Mouse (Mus musculus) heart, embryonic 11.5 days (tissue): ENCODE results near the gene Klhdc7a. TPM values are rescaled to one million over a fixed set of nuclear protein-coding genes. Genes with fewer than 3 reads are reported as not detected.

Source experiments
- ATAC-seq: fragments of 200-750 bp; cut with Nextera tagmentation; replicated peaks from 2 replicates; pipeline ENCODE4 v1.8.0; 2017; ENCODE audit warnings: moderate library complexity; ENCODE audit not compliant: insufficient number of reproducible peaks, low FRiP score, low TSS enrichment
- H3K27ac ChIP-seq: fragments of 300-500 bp; sonication (generic); 2 replicates; pipeline ENCODE4 v1.5.1; 2014; ENCODE audit warnings: mild to moderate bottlenecking, low read depth, low read length
- H3K27me3 ChIP-seq: fragments of 300-500 bp; sonication (generic); 2 replicates; pipeline ENCODE4 v1.6.1; 2014; ENCODE audit warnings: mild to moderate bottlenecking, low read length, mixed read lengths; ENCODE audit not compliant: control insufficient read depth, insufficient read depth
- H3K36me3 ChIP-seq: fragments of 300-500 bp; sonication (generic); 2 replicates; pipeline ENCODE4 v1.6.1; 2014; ENCODE audit warnings: mild to moderate bottlenecking, low read length, moderate library complexity, mixed read lengths; ENCODE audit not compliant: control insufficient read depth, insufficient read depth
- H3K4me1 ChIP-seq: fragments of 300-500 bp; sonication (generic); 2 replicates; pipeline ENCODE4 v1.6.1; 2014; ENCODE audit warnings: low read length; ENCODE audit not compliant: control insufficient read depth, insufficient read depth
- H3K4me2 ChIP-seq: fragments of 300-500 bp; sonication (generic); 2 replicates; pipeline ENCODE4 v1.6.1; 2014; ENCODE audit warnings: mild to moderate bottlenecking, moderate library complexity
- H3K4me3 ChIP-seq: fragments of 300-500 bp; sonication (generic); 2 replicates; pipeline ENCODE4 v1.5.1; 2014; ENCODE audit warnings: low read depth, low read length
- H3K9ac ChIP-seq: fragments of 300-500 bp; sonication (generic); 2 replicates; pipeline ENCODE4 v1.6.1; 2014; ENCODE audit warnings: mild to moderate bottlenecking, low read depth, low read length, moderate library complexity
- H3K9me3 ChIP-seq: fragments of 300-500 bp; sonication (generic); replicated peaks from 2 replicates; pipeline ENCODE4 v1.6.1; 2016; ENCODE audit warnings: low read length; ENCODE audit not compliant: control insufficient read depth
- WGBS: fragments of 180-500 bp; shearing (Covaris S2); extraction: QIAGEN DNeasy Blood & Tissue Kit; methylation state at CpG from one replicate; pipeline ENCODE4 v1.1.7; 2014; ENCODE audit not compliant: insufficient replicate concordance; 5-methylcytosine and 5-hydroxymethylcytosine counted together
- polyA plus RNA-seq: library from polyadenylated mRNA; unstranded; fragments of >200 nt; fragmentation: Nextera tagmentation; extraction: Ambion mirVana; gene quantifications from 2 replicates; pipeline ENCODE4 v1.2.1, GENCODE M21; 2014

Klhdc7a gene
- polyA plus RNA-seq, 1 experiment from 2014 or later, result 0.04 TPM

DNA sequence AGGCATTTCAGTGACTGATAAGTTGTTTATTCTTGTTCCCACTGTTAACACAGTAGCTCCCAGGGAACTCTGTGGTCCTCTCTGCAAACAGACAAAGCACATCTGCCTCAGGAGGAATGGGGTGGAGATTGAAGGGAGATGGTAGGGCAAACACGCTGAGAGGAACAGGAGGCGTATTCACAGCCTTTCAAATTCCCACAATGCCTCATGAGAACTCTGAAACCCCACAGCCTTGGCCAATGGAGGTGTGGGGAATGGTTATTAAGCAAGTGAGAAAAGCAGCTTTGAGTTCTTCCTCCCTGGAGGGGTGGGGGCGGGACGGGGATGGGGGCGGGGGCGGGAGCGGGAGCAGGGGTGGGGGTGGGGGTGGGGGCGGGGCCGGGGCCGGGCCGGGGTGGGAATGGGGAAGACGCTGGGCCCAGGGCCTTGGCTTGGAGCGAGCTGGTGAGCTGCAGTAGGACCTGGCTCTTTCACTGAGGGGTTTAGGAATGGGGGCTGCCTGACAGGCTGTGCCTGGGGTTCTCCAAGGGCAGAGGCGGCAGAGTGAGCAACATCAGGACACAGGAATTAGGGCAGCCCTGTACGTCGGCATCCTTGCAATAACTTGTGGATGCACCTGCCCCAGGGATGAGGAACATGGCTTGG is 25.4 kb upstream of the Klhdc7a start:
- WGBS, result 18% methylated on average over 11 of the region's 16 CpGs
- Histone ChIP-seq H3K27ac (no peak overlapping the region), H3K4me1 (no peaks in the 10 kb centered on the region), H3K36me3 (no peaks in the 10 kb centered on the region), H3K4me2 (no peak overlapping the region; the same call in 1 of the 2 replicates), H3K4me3 (no peak overlapping the region), H3K27me3 (no peaks in the 10 kb centered on the region), H3K9ac (no peak overlapping the region), H3K9me3 (no peaks in the 10 kb centered on the region; the same call in 1 of the 2 replicates)
- no peak for ATAC-seq

DNA sequence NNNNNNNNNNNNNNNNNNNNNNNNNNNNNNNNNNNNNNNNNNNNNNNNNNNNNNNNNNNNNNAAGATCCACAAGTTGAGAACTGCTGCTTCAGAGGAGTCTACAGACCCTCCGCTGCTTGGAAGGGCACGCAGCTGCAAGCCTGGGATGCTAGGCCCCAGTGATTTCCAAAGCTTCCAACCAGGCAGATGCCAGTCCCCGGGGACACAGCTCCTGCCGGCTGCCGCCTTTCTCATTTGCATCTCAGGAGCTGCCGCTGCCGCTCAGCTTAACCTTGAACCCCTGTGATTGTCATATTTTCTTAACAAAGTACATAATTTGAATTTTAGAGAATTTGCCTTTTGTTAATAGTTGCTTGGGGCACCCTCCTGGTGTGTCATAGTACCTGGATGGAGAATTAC is 19.1 kb upstream of the Klhdc7a start:
- WGBS, result 36% methylated on average over 7 of the region's 7 CpGs
- H3K36me3 ChIP-seq, result no peaks in the 10 kb centered on the region
- no peak overlapping the region for H3K4me3 ChIP-seq
- H3K9ac ChIP-seq, result no peak overlapping the region
- H3K27ac ChIP-seq, result no peak overlapping the region
- H3K9me3 ChIP-seq, result no peaks in the 10 kb centered on the region
- no peak for ATAC-seq
- H3K4me2 ChIP-seq, result no peak overlapping the region
- H3K4me1 ChIP-seq, result 0 out of 2 replicates have a peak, but pooled peaks cover 2% of the 10 kb centered on the region
- no peaks in the 10 kb centered on the region; the same call in 1 of the 2 replicates for H3K27me3 ChIP-seq

DNA sequence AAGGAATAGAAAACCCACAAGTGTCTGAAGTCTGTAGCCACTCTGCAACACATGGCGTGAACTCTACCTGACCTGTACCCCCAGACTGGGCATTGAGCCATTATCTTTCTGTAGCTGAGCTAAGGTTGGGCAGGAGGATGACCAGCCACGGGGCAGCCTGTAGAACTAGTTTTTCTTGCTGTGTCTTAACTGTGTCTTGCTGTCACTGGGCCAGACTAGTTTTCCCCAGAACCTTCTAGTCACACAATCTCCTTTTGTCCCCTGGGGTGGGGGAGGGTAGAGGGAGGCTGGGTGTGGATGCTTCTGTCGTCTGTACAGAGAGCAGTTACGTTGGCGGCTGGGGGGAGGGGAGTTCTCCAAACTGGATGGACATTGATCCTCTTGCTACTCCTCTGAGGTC is 10.9 kb upstream of the Klhdc7a start:
- 35% methylated on average over 5 of the region's 5 CpGs for WGBS
- no peak for ATAC-seq

DNA sequence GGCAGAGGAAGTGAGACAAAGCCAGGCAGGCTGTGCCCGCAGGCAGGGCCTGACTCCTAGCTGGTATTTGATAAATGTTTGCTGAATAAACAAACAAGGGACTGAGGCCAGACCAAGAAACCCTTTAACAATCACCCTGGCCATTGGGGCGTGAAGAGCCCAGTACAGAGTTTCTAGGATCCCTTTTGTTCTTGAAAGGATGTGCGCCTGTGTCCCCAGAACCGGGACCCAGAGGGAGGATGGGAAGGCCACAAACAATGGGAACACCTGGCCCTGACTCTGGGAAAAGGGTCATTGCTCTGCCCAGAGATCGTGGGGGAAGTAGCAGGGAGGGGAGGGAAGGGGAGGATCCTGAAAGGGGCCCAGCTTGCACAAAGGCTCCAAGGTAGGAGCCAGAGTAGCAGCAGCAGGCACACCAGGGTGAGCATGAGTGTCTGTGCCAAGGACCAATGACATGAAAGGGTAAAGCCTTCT is 9.5 kb upstream of the Klhdc7a start:
- 22% methylated on average over 5 of the region's 5 CpGs for WGBS
- no peak overlapping the region for H3K4me2 ChIP-seq
- no peak for ATAC-seq
- no peaks in the 10 kb centered on the region for H3K9me3 ChIP-seq
- H3K4me3 ChIP-seq, result no peak overlapping the region
- H3K27ac ChIP-seq, result no peak overlapping the region
- no peak overlapping the region for H3K9ac ChIP-seq
- 0 out of 2 replicates have a peak, but pooled peaks cover 3% of the 10 kb centered on the region for H3K27me3 ChIP-seq
- H3K36me3 ChIP-seq, result no peaks in the 10 kb centered on the region
- peaks cover 4% of the 10 kb centered on the region; the same call in 1 of the 2 replicates for H3K4me1 ChIP-seq

More for the DNA sequence above, 10.9 kb upstream of the Klhdc7a start:
- H3K9me3 ChIP-seq, result no peaks in the 10 kb centered on the region
- 0 out of 2 replicates have a peak overlapping the region, but pooled peaks have one; percentile 41 for H3K27ac ChIP-seq
- no peak overlapping the region for H3K4me3 ChIP-seq
- H3K9ac ChIP-seq, result no peak overlapping the region
- 0 out of 2 replicates have a peak, but pooled peaks cover 3% of the 10 kb centered on the region for H3K27me3 ChIP-seq
- peaks cover 5% of the 10 kb centered on the region; the same call in 1 of the 2 replicates for H3K4me1 ChIP-seq
- H3K36me3 ChIP-seq, result no peaks in the 10 kb centered on the region
- H3K4me2 ChIP-seq, result no peak overlapping the region

GRCm38 (mm10) chr4:139974506-139974905 is 6.7 kb upstream of the Klhdc7a start:
- WGBS, result 36% methylated on average over 7 of the region's 7 CpGs
- no peak for ATAC-seq

GRCm38 (mm10) chr4:139967475-139967891 is 343 bp downstream of the Klhdc7a start:
- no peak for ATAC-seq
- Histone ChIP-seq H3K27ac (no peak overlapping the region), H3K36me3 (no peaks in the 10 kb centered on the region), H3K4me1 (0 out of 2 replicates have a peak, but pooled peaks cover 4% of the 10 kb centered on the region), H3K27me3 (peaks cover 10% of the 10 kb centered on the region), H3K9ac (no peak overlapping the region), H3K9me3 (no peaks in the 10 kb centered on the region), H3K4me3 (no peak overlapping the region), H3K4me2 (no peak overlapping the region)
- WGBS, result 16% methylated on average over 10 of the region's 10 CpGs

More at GRCm38 (mm10) chr4:139974506-139974905, 6.7 kb upstream of the Klhdc7a start:
- Histone ChIP-seq H3K27me3 (no peaks in the 10 kb centered on the region), H3K4me2 (no peak overlapping the region), H3K4me3 (no peak overlapping the region), H3K4me1 (peaks cover 3% of the 10 kb centered on the region; the same call in 1 of the 2 replicates), H3K9ac (no peak overlapping the region), H3K9me3 (no peaks in the 10 kb centered on the region), H3K36me3 (no peaks in the 10 kb centered on the region), H3K27ac (no peak overlapping the region)

- no peak overlapping the region for H3K9ac ChIP-seq
- H3K4me1 ChIP-seq, result 0 out of 2 replicates have a peak, but pooled peaks cover 4% of the 10 kb centered on the region
- WGBS, result 32% methylated on average over 3 of the region's 3 CpGs
- no peaks in the 10 kb centered on the region for H3K9me3 ChIP-seq
- peaks cover 10% of the 10 kb centered on the region for H3K27me3 ChIP-seq
- no peaks in the 10 kb centered on the region for H3K36me3 ChIP-seq
- H3K4me2 ChIP-seq, result no peak overlapping the region
- H3K4me3 ChIP-seq, result no peak overlapping the region
- H3K27ac ChIP-seq, result no peak overlapping the region
- ATAC-seq, result no peak
These were observed 845 bp downstream of the Klhdc7a start for GRCm38 (mm10) chr4:139966981-139967380.

- 82% methylated on average over 28 of the region's 28 CpGs for WGBS
These were observed 2.1 kb downstream of the Klhdc7a start for GRCm38 (mm10) chr4:139965596-139966185.

More at GRCm38 (mm10) chr4:139965596-139966185, 2.1 kb downstream of the Klhdc7a start:
- Histone ChIP-seq H3K4me3 (no peak overlapping the region), H3K4me1 (0 out of 2 replicates have a peak, but pooled peaks cover 4% of the 10 kb centered on the region), H3K4me2 (no peak overlapping the region), H3K27ac (no peak overlapping the region), H3K27me3 (peaks cover 10% of the 10 kb centered on the region), H3K36me3 (no peaks in the 10 kb centered on the region), H3K9me3 (no peaks in the 10 kb centered on the region), H3K9ac (no peak overlapping the region)
- no peak for ATAC-seq
